Mouse (Mus musculus) hindbrain, embryonic 11.5 days (tissue): ENCODE measurements around the gene Arl8b. TPM values are rescaled to one million over a fixed set of nuclear protein-coding genes. Genes with fewer than 3 reads are reported as not detected.

Experiments used
- ATAC-seq: fragments of 200-750 bp; cut with Nextera tagmentation; 2 replicates; pipeline ENCODE4 v1.8.0; 2017; ENCODE audit warnings: mild to moderate bottlenecking, moderate TSS enrichment, moderate library complexity; ENCODE audit not compliant: low FRiP score
- DNase-seq: peaks from one replicate; pipeline ENCODE4 v3.0.0-alpha.2; 2015; ENCODE audit warnings: low spot score
- H3K27ac ChIP-seq: fragments of 300-500 bp; sonication (generic); 2 replicates; pipeline ENCODE4 v1.5.1; 2014; ENCODE audit warnings: mild to moderate bottlenecking, low read depth, low read length
- H3K27me3 ChIP-seq: fragments of 300-500 bp; sonication (generic); 2 replicates; pipeline ENCODE4 v1.6.1; 2014; ENCODE audit warnings: mild to moderate bottlenecking, low read length, moderate library complexity, mixed read lengths; ENCODE audit not compliant: control insufficient read depth, insufficient read depth
- H3K36me3 ChIP-seq: fragments of 300-500 bp; sonication (generic); 2 replicates; pipeline ENCODE4 v1.6.1; 2014; ENCODE audit warnings: mild to moderate bottlenecking, low read length, moderate library complexity, mixed read lengths; ENCODE audit not compliant: control insufficient read depth, insufficient read depth
- H3K4me1 ChIP-seq: fragments of 300-500 bp; sonication (generic); replicated peaks from 2 replicates; pipeline ENCODE4 v1.6.1; 2014; ENCODE audit warnings: low read length, mixed read lengths; ENCODE audit not compliant: control insufficient read depth, insufficient read depth
- H3K4me2 ChIP-seq: fragments of 300-500 bp; sonication (generic); replicated peaks from 2 replicates; pipeline ENCODE4 v1.6.1; 2014; ENCODE audit warnings: mild to moderate bottlenecking, low read depth, low read length
- H3K4me3 ChIP-seq: fragments of 300-500 bp; sonication (generic); 2 replicates; pipeline ENCODE4 v1.5.1; 2014; ENCODE audit warnings: low read depth, low read length
- H3K9ac ChIP-seq: fragments of 300-500 bp; sonication (generic); 2 replicates; pipeline ENCODE4 v1.6.1; 2014; ENCODE audit warnings: low read depth, low read length
- H3K9me3 ChIP-seq: fragments of 300-500 bp; sonication (generic); 2 replicates; pipeline ENCODE4 v1.6.1; 2016; ENCODE audit warnings: low read length; ENCODE audit not compliant: control insufficient read depth
- WGBS: fragments of 180-500 bp; shearing (Covaris S2); extraction: QIAGEN DNeasy Blood & Tissue Kit; methylation state at CpG from one replicate; pipeline ENCODE4 v1.1.7; 2014; 5-methylcytosine and 5-hydroxymethylcytosine counted together
- polyA plus RNA-seq: library from polyadenylated mRNA; unstranded; fragments of >200 nt; fragmentation: Nextera tagmentation; extraction: Ambion mirVana; gene quantifications from 2 replicates; pipeline ENCODE4 v1.2.1, GENCODE M21; 2014

Arl8b gene
- polyA plus RNA-seq, 1 experiment from 2014 or later: 77.3 TPM

GRCm38 (mm10) chr6:108778399-108778798 lies 4.5 kb upstream of the Arl8b start:
- Histone ChIP-seq H3K27ac (no peak overlapping the region), H3K4me1 (no peaks in the 10 kb centered on the region), H3K4me3 (no peak overlapping the region), H3K27me3 (no peaks in the 10 kb centered on the region), H3K36me3 (no peaks in the 10 kb centered on the region), H3K9ac (no peak overlapping the region), H3K4me2 (no peak overlapping the region), H3K9me3 (no peaks in the 10 kb centered on the region)
- DNase-seq: no peak
- 74% methylated on average over 5 of the region's 5 CpGs for WGBS
- ATAC-seq: no peak

- no peak for DNase-seq
- no peak overlapping the region for H3K9ac ChIP-seq
- no peak overlapping the region for H3K27ac ChIP-seq
- H3K27me3 ChIP-seq: no peaks in the 10 kb centered on the region
- no peaks in the 10 kb centered on the region for H3K9me3 ChIP-seq
- no peak for ATAC-seq
- H3K4me2 ChIP-seq: no peak overlapping the region
- no peaks in the 10 kb centered on the region for H3K36me3 ChIP-seq
- H3K4me3 ChIP-seq: no peak overlapping the region
- H3K4me1 ChIP-seq: peaks cover 4% of the 10 kb centered on the region; the same call in 1 of the 2 replicates
- 73% methylated on average over 6 of the region's 6 CpGs for WGBS
Measured at GRCm38 (mm10) chr6:108781865-108782264, 1.0 kb upstream of the Arl8b start.

GRCm38 (mm10) chr6:108783184-108783881 lies 434 bp downstream of the Arl8b start:
- Histone ChIP-seq H3K4me3 (peak overlapping the region; percentile 97), H3K4me1 (peaks cover 4% of the 10 kb centered on the region; the same call in 1 of the 2 replicates), H3K27ac (peak overlapping the region; percentile 76), H3K36me3 (no peaks in the 10 kb centered on the region), H3K9ac (peak overlapping the region; percentile 96), H3K9me3 (no peaks in the 10 kb centered on the region), H3K4me2 (peak overlapping the region; percentile 79), H3K27me3 (no peaks in the 10 kb centered on the region)
- WGBS: under 1% methylated on average over 53 of the region's 57 CpGs
- peak; percentile 83 for ATAC-seq
- peak; percentile 67 for DNase-seq

GRCm38 (mm10) chr6:108784056-108784455 lies 1.2 kb downstream of the Arl8b start:
- Histone ChIP-seq H3K4me2 (peak overlapping the region; percentile 79), H3K36me3 (no peaks in the 10 kb centered on the region), H3K4me3 (peak overlapping the region; percentile 97), H3K27ac (no peak overlapping the region), H3K4me1 (peaks cover 4% of the 10 kb centered on the region; the same call in 1 of the 2 replicates), H3K27me3 (no peaks in the 10 kb centered on the region), H3K9me3 (no peaks in the 10 kb centered on the region), H3K9ac (peak overlapping the region; percentile 96)
- DNase-seq: no peak
- WGBS: 40% methylated on average over 11 of the region's 11 CpGs
- ATAC-seq: no peak

GRCm38 (mm10) chr6:108784796-108785195 lies 1.9 kb downstream of the Arl8b start:
- WGBS: 72% methylated on average over 5 of the region's 5 CpGs
- DNase-seq (no peak), ATAC-seq (no peak)
- Histone ChIP-seq H3K9me3 (no peaks in the 10 kb centered on the region), H3K27me3 (no peaks in the 10 kb centered on the region), H3K27ac (no peak overlapping the region), H3K4me1 (peaks cover 4% of the 10 kb centered on the region; the same call in 1 of the 2 replicates), H3K4me3 (no peak overlapping the region), H3K36me3 (no peaks in the 10 kb centered on the region), H3K4me2 (peak overlapping the region; percentile 79; the same call in 1 of the 2 replicates), H3K9ac (no peak overlapping the region)

GRCm38 (mm10) chr6:108785551-108785950 lies 2.7 kb downstream of the Arl8b start:
- H3K9ac ChIP-seq: no peak overlapping the region
- no peaks in the 10 kb centered on the region for H3K27me3 ChIP-seq
- no peak overlapping the region for H3K27ac ChIP-seq
- H3K9me3 ChIP-seq: no peaks in the 10 kb centered on the region
- H3K4me2 ChIP-seq: no peak overlapping the region
- H3K4me1 ChIP-seq: peaks cover 4% of the 10 kb centered on the region; the same call in 1 of the 2 replicates
- 94% methylated on average over 3 of the region's 3 CpGs for WGBS
- DNase-seq (no peak), ATAC-seq (no peak)
- H3K36me3 ChIP-seq: no peaks in the 10 kb centered on the region
- no peak overlapping the region for H3K4me3 ChIP-seq

GRCm38 (mm10) chr6:108791498-108791897 lies 8.6 kb downstream of the Arl8b start:
- H3K27ac ChIP-seq: no peak overlapping the region
- H3K9ac ChIP-seq: no peak overlapping the region
- DNase-seq (no peak), ATAC-seq (no peak)
- no peak overlapping the region for H3K4me3 ChIP-seq
- no peaks in the 10 kb centered on the region for H3K27me3 ChIP-seq
- H3K4me2 ChIP-seq: no peak overlapping the region
- 84% methylated on average over 5 of the region's 5 CpGs for WGBS
- H3K4me1 ChIP-seq: no peaks in the 10 kb centered on the region
- no peaks in the 10 kb centered on the region for H3K36me3 ChIP-seq
- no peaks in the 10 kb centered on the region for H3K9me3 ChIP-seq

- 81% methylated on average over 1 of the region's 1 CpGs for WGBS
Measured at GRCm38 (mm10) chr6:108795912-108796311, 13.0 kb downstream of the Arl8b start.

GRCm38 (mm10) chr6:108796706-108797105 lies 13.8 kb downstream of the Arl8b start:
- Histone ChIP-seq H3K27me3 (no peaks in the 10 kb centered on the region), H3K27ac (no peak overlapping the region), H3K9me3 (no peaks in the 10 kb centered on the region), H3K9ac (no peak overlapping the region), H3K4me2 (no peak overlapping the region), H3K36me3 (no peaks in the 10 kb centered on the region), H3K4me3 (no peak overlapping the region), H3K4me1 (no peaks in the 10 kb centered on the region)
- peak; percentile 27 for DNase-seq
- peak; percentile 74; the same call in 1 of the 2 replicates for ATAC-seq
- 37% methylated on average over 2 of the region's 2 CpGs for WGBS

More at GRCm38 (mm10) chr6:108795912-108796311, 13.0 kb downstream of the Arl8b start:
- Histone ChIP-seq H3K27me3 (no peaks in the 10 kb centered on the region), H3K4me2 (no peak overlapping the region), H3K9ac (no peak overlapping the region), H3K4me3 (no peak overlapping the region), H3K9me3 (no peaks in the 10 kb centered on the region), H3K4me1 (no peaks in the 10 kb centered on the region), H3K36me3 (no peaks in the 10 kb centered on the region), H3K27ac (no peak overlapping the region)
- no peak for ATAC-seq
- DNase-seq: no peak
